Mouse (Mus musculus) heart, embryonic 12.5 days (tissue): ENCODE results near the gene Tmem60. TPM values are rescaled to one million over a fixed set of nuclear protein-coding genes. Genes with fewer than 3 reads are reported as not detected.

Source experiments
- polyA plus RNA-seq: library from polyadenylated mRNA; unstranded; fragments of >200 nt; fragmentation: Nextera tagmentation; extraction: Ambion mirVana; gene quantifications from 2 replicates; pipeline ENCODE4 v1.2.1, GENCODE M21; 2016

Tmem60 gene
- polyA plus RNA-seq, 1 experiment from 2014 or later = 50.4 TPM

Other genes with a start within 250 kb of the Tmem60 start
- gene Phtf2, start 67 bp upstream of the Tmem60 start, polyA plus RNA-seq = 45.1 and 47.4 TPM in 2 replicates
- 5.4 and 7.1 TPM in 2 replicates for gene Rsbn1l, start 74.2 kb downstream of the Tmem60 start, polyA plus RNA-seq
- 18.0 and 18.5 TPM in 2 replicates for gene Ptpn12, start 173.7 kb downstream of the Tmem60 start, polyA plus RNA-seq